Mouse (Mus musculus) C2C12 (cell line): ENCODE results near the gene Tcf15. TPM values are rescaled to one million over a fixed set of nuclear protein-coding genes. Genes with fewer than 3 reads are reported as not detected.

Experiments used
- H3K27me3 ChIP-seq: one replicate; pipeline ENCODE4 v1.6.1; 2011; ENCODE audit not compliant: control insufficient read depth, insufficient read depth, insufficient read length
- H3K36me3 ChIP-seq: one replicate; pipeline ENCODE4 v1.6.1; 2011; ENCODE audit not compliant: control insufficient read depth, insufficient read depth
- H3K4me3 ChIP-seq: one replicate; pipeline ENCODE4 v1.5.1; 2011; ENCODE audit warnings: mild to moderate bottlenecking, control low read depth; ENCODE audit not compliant: poor library complexity, insufficient read depth, severe bottlenecking
- H3K79me2 ChIP-seq: one replicate; pipeline ENCODE4 v1.6.1; 2011; ENCODE audit not compliant: control insufficient read depth, insufficient read depth
- H3K79me3 ChIP-seq: one replicate; pipeline ENCODE4 v1.6.1; 2011; ENCODE audit warnings: low read depth, control low read depth
- H3ac ChIP-seq: one replicate; pipeline ENCODE3; 2011; ENCODE audit warnings: low read depth; ENCODE audit not compliant: control insufficient read depth, insufficient read length
- CEBPB ChIP-seq: IDR thresholded peaks from one replicate; pipeline ENCODE4 v1.6.1; 2011; ENCODE audit warnings: low read depth, mild to moderate bottlenecking, control low read depth, moderate library complexity
- CTCF ChIP-seq: IDR thresholded peaks from one replicate; pipeline ENCODE4 v1.5.1; 2011; ENCODE audit not compliant: control insufficient read depth, insufficient read depth, insufficient read length
- FOSL1 ChIP-seq: IDR thresholded peaks from one replicate; pipeline ENCODE4 v1.8.0; 2011; ENCODE audit warnings: mild to moderate bottlenecking, low read length; ENCODE audit not compliant: poor library complexity, insufficient read depth, severe bottlenecking
- MAX ChIP-seq: IDR thresholded peaks from one replicate; pipeline ENCODE4 v1.6.1; 2011; ENCODE audit warnings: mild to moderate bottlenecking, control low read depth
- MYOD1 ChIP-seq: IDR thresholded peaks from one replicate; pipeline ENCODE4 v1.6.1; 2011; ENCODE audit warnings: low read depth; ENCODE audit not compliant: control insufficient read depth, insufficient read length
- MYOG ChIP-seq: IDR thresholded peaks from one replicate; pipeline ENCODE4 v1.6.1; 2011; ENCODE audit not compliant: control insufficient read depth, insufficient read length; ENCODE audit errors: extremely low read depth
- USF1 ChIP-seq: IDR thresholded peaks from one replicate; pipeline ENCODE4 v1.6.1; 2011; ENCODE audit warnings: low read depth, mild to moderate bottlenecking, control low read depth, moderate library complexity
- polyA plus RNA-seq: library from polyadenylated mRNA; unstranded; fragments of >200 nt; fragmentation: generic; extraction: Trizol; gene quantifications from one replicate; pipeline ENCODE4 v1.2.1, GENCODE M21; 2012; ENCODE audit warnings: missing spikeins

Gene Tcf15
- polyA plus RNA-seq, 1 experiment: not detected

- H3K27me3 ChIP-seq: peaks cover 66% of the 10 kb centered on the region
- no peaks in the 10 kb centered on the region for H3K36me3 ChIP-seq
- no peak overlapping the region for H3K4me3 ChIP-seq
- H3ac ChIP-seq: no peak overlapping the region
- no peaks in the 10 kb centered on the region for H3K79me3 ChIP-seq
- TF ChIP-seq FOSL1 (no peak), CEBPB (no peak), MYOD1 (no peak), MYOG (no peak), CTCF (no peak), USF1 (no peak), MAX (no peak)
- H3K79me2 ChIP-seq: no peaks in the 10 kb centered on the region
These were observed 6.5 kb downstream of the Tcf15 start for GRCm38 (mm10) chr2:152149891-152150290.

- H3K27me3 ChIP-seq: peaks cover 62% of the 10 kb centered on the region
These were observed 7.0 kb downstream of the Tcf15 start for GRCm38 (mm10) chr2:152150373-152150772.

GRCm38 (mm10) chr2:152153361-152153760, 10.0 kb downstream of the Tcf15 start:
- Histone ChIP-seq H3ac (no peak overlapping the region), H3K36me3 (no peaks in the 10 kb centered on the region), H3K27me3 (peaks cover 44% of the 10 kb centered on the region), H3K79me2 (no peaks in the 10 kb centered on the region), H3K4me3 (no peak overlapping the region), H3K79me3 (no peaks in the 10 kb centered on the region)
- no peak for TF ChIP-seq USF1
- no peak for TF ChIP-seq MYOG
- TF ChIP-seq CTCF: no peak
- TF ChIP-seq FOSL1: no peak
- no peak for TF ChIP-seq MYOD1
- no peak for TF ChIP-seq MAX
- TF ChIP-seq CEBPB: no peak

More at GRCm38 (mm10) chr2:152150373-152150772, 7.0 kb downstream of the Tcf15 start:
- no peaks in the 10 kb centered on the region for H3K36me3 ChIP-seq
- TF ChIP-seq FOSL1 (no peak), CEBPB (no peak), USF1 (no peak), CTCF (no peak), MYOD1 (no peak), MAX (no peak)
- H3K79me2 ChIP-seq: no peaks in the 10 kb centered on the region
- H3K4me3 ChIP-seq: no peak overlapping the region
- H3ac ChIP-seq: no peak overlapping the region
- H3K79me3 ChIP-seq: no peaks in the 10 kb centered on the region

- Histone ChIP-seq H3K79me2 (no peaks in the 10 kb centered on the region), H3ac (no peak overlapping the region), H3K27me3 (peaks cover 29% of the 10 kb centered on the region), H3K4me3 (no peak overlapping the region), H3K36me3 (no peaks in the 10 kb centered on the region), H3K79me3 (no peaks in the 10 kb centered on the region)
- no peak for TF ChIP-seq CTCF
- no peak for TF ChIP-seq MYOD1
- no peak for TF ChIP-seq CEBPB
- TF ChIP-seq USF1: no peak
- TF ChIP-seq FOSL1: no peak
- no peak for TF ChIP-seq MAX
- no peak for TF ChIP-seq MYOG
These were observed 12.2 kb downstream of the Tcf15 start for GRCm38 (mm10) chr2:152155414-152156208.

GRCm38 (mm10) chr2:152156471-152156870, 13.1 kb downstream of the Tcf15 start:
- Histone ChIP-seq H3K27me3 (peaks cover 21% of the 10 kb centered on the region), H3K79me3 (no peaks in the 10 kb centered on the region), H3ac (no peak overlapping the region), H3K79me2 (no peaks in the 10 kb centered on the region), H3K36me3 (no peaks in the 10 kb centered on the region), H3K4me3 (no peak overlapping the region)
- TF ChIP-seq MYOG (no peak), FOSL1 (no peak), CEBPB (no peak), MYOD1 (no peak), CTCF (no peak), MAX (no peak), USF1 (no peak)

GRCm38 (mm10) chr2:152159487-152159886, 16.1 kb downstream of the Tcf15 start:
- no peak overlapping the region for H3K4me3 ChIP-seq

More at GRCm38 (mm10) chr2:152159487-152159886, 16.1 kb downstream of the Tcf15 start:
- Histone ChIP-seq H3K27me3 (peaks cover 10% of the 10 kb centered on the region), H3K79me3 (no peaks in the 10 kb centered on the region), H3K79me2 (no peaks in the 10 kb centered on the region), H3ac (no peak overlapping the region), H3K36me3 (no peaks in the 10 kb centered on the region)
- TF ChIP-seq CEBPB: no peak
- no peak for TF ChIP-seq MYOG
- no peak for TF ChIP-seq USF1
- TF ChIP-seq FOSL1: no peak
- TF ChIP-seq CTCF: no peak
- no peak for TF ChIP-seq MYOD1
- no peak for TF ChIP-seq MAX
